ENCODE assay signal across 8 mouse cellular contexts in the genomic region with DNA sequence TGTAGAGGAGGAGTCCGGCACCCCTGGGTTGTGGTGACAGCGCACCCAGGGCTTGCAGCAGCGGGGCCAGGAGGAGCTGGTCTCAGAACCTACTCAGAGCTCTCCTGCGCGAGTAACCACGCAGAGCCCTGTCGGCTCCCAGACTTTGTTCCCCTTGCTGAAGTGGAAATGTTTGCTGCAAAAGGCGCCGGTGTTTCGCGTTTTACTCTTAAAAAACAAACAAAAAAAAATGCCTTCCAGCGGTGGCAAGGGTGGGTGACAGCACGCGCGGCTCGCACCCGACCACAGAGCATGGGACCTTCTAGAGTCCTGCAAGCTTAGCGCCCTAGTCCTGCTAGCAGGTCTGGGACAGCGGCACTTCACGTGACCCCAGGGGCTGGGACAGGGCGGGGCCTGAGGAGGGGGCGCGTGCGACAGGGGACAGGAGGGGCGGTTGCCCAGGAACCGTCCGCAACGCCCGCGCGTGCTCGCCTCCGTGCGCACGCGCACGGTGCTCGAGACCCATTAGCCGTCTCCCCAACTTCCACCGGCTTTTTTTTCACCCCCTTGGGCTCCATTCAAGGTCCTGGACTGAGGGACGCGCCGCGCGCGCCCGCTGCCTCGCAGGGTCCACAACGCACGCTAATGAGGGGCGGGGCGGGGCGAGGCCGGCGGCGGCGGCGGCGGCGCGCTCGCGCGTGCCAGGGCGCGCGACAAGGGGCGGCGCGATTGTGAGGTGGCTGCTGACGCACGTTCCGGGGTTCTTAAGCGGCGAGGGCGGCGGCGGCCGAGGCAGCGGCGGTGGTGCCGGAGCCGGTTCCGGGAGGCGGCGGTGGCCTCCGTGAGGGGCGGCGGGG. TPM values are rescaled to one million over a fixed set of nuclear protein-coding genes. Genes with fewer than 3 reads are reported as not detected.
DNase-seq lines count a peak whose midpoint lies in the region; ATAC-seq and TF ChIP-seq lines count a peak whose summit lies in the region.

Gene Cpeb2, plus strand, starts transcription at position 691 of the 836 bp plus-strand sequence.

- peaks cover 6% of the 10 kb centered on the region; the same call in 1 of the 2 replicates for H3K27me3 ChIP-seq in forebrain, embryonic 13.5 days
- H3K27me3 ChIP-seq in liver, postnatal 0 days (ENCODE audit: insufficient read depth, low read length): peaks cover 6% of the 10 kb centered on the region; the same call in 1 of the 2 replicates
- no peaks in the 10 kb centered on the region for H3K27me3 ChIP-seq in neural tube, embryonic 14.5 days (ENCODE audit: control insufficient read depth, insufficient read depth, low read length)

- no peak for TF ChIP-seq EP300 in liver, postnatal 0 days (IDR thresholded peaks at IDR 0.05; ENCODE audit: low read depth)

- H3K4me2 ChIP-seq in forebrain, embryonic 13.5 days: peak within 1 kb of the TSS; percentile 83
- H3K4me2 ChIP-seq in liver, postnatal 0 days (ENCODE audit: low read depth, low read length): peak within 1 kb of the TSS; percentile 88
- peak within 1 kb of the TSS; percentile 68 for H3K4me2 ChIP-seq in neural tube, embryonic 14.5 days (ENCODE audit: low read depth, low read length)

- peak; percentile 89 for ATAC-seq in forebrain, embryonic 13.5 days
- ATAC-seq in liver, postnatal 0 days: peak; percentile 85
- ATAC-seq in neural tube, embryonic 14.5 days (ENCODE audit: low read depth): peak; percentile 88

- H3K9me3 ChIP-seq in forebrain, embryonic 13.5 days (replicated peaks): no peaks in the 10 kb centered on the region
- H3K9me3 ChIP-seq in liver, postnatal 0 days (ENCODE audit: low read length): no peaks in the 10 kb centered on the region
- H3K9me3 ChIP-seq in neural tube, embryonic 14.5 days (ENCODE audit: control insufficient read depth, low read length): no peaks in the 10 kb centered on the region

- no peaks in the 10 kb centered on the region for H3K36me3 ChIP-seq in forebrain, embryonic 13.5 days (ENCODE audit: poor library complexity, severe bottlenecking)
- H3K36me3 ChIP-seq in liver, postnatal 0 days (replicated peaks; ENCODE audit: insufficient read depth, low read length): no peaks in the 10 kb centered on the region
- no peaks in the 10 kb centered on the region for H3K36me3 ChIP-seq in neural tube, embryonic 14.5 days (ENCODE audit: control insufficient read depth, insufficient read depth, low read length)

- H3K27ac ChIP-seq in forebrain, embryonic 13.5 days: peak within 1 kb of the TSS; percentile 96
- peak within 1 kb of the TSS; percentile 99 for H3K27ac ChIP-seq in liver, postnatal 0 days (ENCODE audit: low read depth)
- H3K27ac ChIP-seq in neural tube, embryonic 14.5 days (ENCODE audit: low read depth, low read length): peak within 1 kb of the TSS; percentile 100

- peak within 1 kb of the TSS; percentile 96 for H3K9ac ChIP-seq in forebrain, embryonic 13.5 days
- H3K9ac ChIP-seq in liver, postnatal 0 days (replicated peaks): peak within 1 kb of the TSS; percentile 90
- peak within 1 kb of the TSS; percentile 99 for H3K9ac ChIP-seq in neural tube, embryonic 14.5 days (replicated peaks; ENCODE audit: low read depth, low read length)

- intact Hi-C loops in heart, postnatal 10 days (cut with DNase I): loop anchor here (10.0 kb wide), 2 partner anchors 552 to 818 kb away; no protein-coding TSS in a partner anchor

- H3K4me3 ChIP-seq in forebrain, embryonic 13.5 days: peak within 1 kb of the TSS; percentile 88
- H3K4me3 ChIP-seq in liver, postnatal 0 days (ENCODE audit: low read depth, low read length): peak within 1 kb of the TSS; percentile 77
- H3K4me3 ChIP-seq in neural tube, embryonic 14.5 days (ENCODE audit: low read depth, low read length): peak within 1 kb of the TSS; percentile 98

- H3K4me1 ChIP-seq in forebrain, embryonic 13.5 days: peaks cover 14% of the 10 kb centered on the region
- peaks cover 3% of the 10 kb centered on the region; the same call in 1 of the 2 replicates for H3K4me1 ChIP-seq in liver, postnatal 0 days (ENCODE audit: insufficient read depth)
- H3K4me1 ChIP-seq in neural tube, embryonic 14.5 days (ENCODE audit: control insufficient read depth, insufficient read depth, low read length): peaks cover 8% of the 10 kb centered on the region; the same call in 1 of the 2 replicates

- no peak for TF ChIP-seq CTCF in liver, postnatal 0 days (IDR thresholded peaks at IDR 0.05; ENCODE audit: low read depth)

- WGBS in forebrain, embryonic 13.5 days: under 1% methylated on average over 69 of the region's 89 CpGs
- WGBS in large intestine, adult 2 months: under 1% methylated on average over 89 of the region's 89 CpGs
- WGBS in liver, postnatal 0 days (ENCODE audit: insufficient replicate concordance): under 1% methylated on average over 36 of the region's 89 CpGs
- WGBS in neural tube, embryonic 14.5 days: under 1% methylated on average over 70 of the region's 89 CpGs

- DNase-seq in CD8-positive naive resting alpha-beta T cell, adult 2 months (ENCODE audit: low read depth in 2 of 2, low spot score in 2 of 2): peak; percentile 76 to 82
- DNase-seq in c-Kit-positive CD71-negative TER-119-negative erythroid progenitor cells, embryonic 14.5 days (ENCODE audit: low read depth): peak; percentile 63
- DNase-seq in heart, postnatal 10 days: peak; percentile 96 to 98
- DNase-seq in large intestine, adult 2 months (ENCODE audit: low read depth, low spot score): peak; percentile 36
- DNase-seq in liver, postnatal 0 days: peak; percentile 93
- DNase-seq in testis, postnatal 10 days (ENCODE audit: low spot score): peak; percentile 96

RNA-seq across cellular contexts. Expression of gene Cpeb2, which starts in this region (rescaled TPM):
- 4.7 and 5.4 TPM in 2 replicates for polyA plus RNA-seq in forebrain, embryonic 13.5 days (2015; fragmentation: Nextera tagmentation; extraction: Ambion mirVana)
- total RNA-seq in heart, postnatal 10 days (2021): 10 to 100 TPM; 22.1 to 28.7 TPM
- 2.7 and 4.8 TPM in 2 replicates for polyA plus RNA-seq in large intestine, adult 2 months (2012; rRNA removed)
- 2.5 and 3.2 TPM in 2 replicates for polyA plus RNA-seq in liver, postnatal 0 days (2015; fragmentation: Nextera tagmentation; extraction: Ambion mirVana)
- 25.9 and 28.4 TPM in 2 replicates for polyA plus RNA-seq in neural tube, embryonic 14.5 days (2014; fragmentation: Nextera tagmentation; extraction: Ambion mirVana)

Comparison
In these comparisons a context has a peak if more than half of its experiments do, and no peak if none do; other contexts are left out.
1. Peak in every context shown above with its lines: DNase-seq, ATAC-seq, H3K4me3 ChIP-seq and H3K27ac ChIP-seq.
2. DNase-seq: peak in every context shown above with its lines; median percentile 97 in heart, postnatal 10 days; 96 in testis, postnatal 10 days; 93 in liver, postnatal 0 days; 79 in CD8-positive naive resting alpha-beta T cell, adult 2 months; 63 in c-Kit-positive CD71-negative TER-119-negative erythroid progenitor cells, embryonic 14.5 days; 36 in large intestine, adult 2 months.